Mouse (Mus musculus) heart, adult 2 months (tissue): ENCODE measurements around the gene Colgalt1. TPM values are rescaled to one million over a fixed set of nuclear protein-coding genes. Genes with fewer than 3 reads are reported as not detected.

Source experiments
- DNase-seq, 2 experiments: peaks; one replicate each; pipeline ENCODE4 v3.0.0; 2021
- H3K27ac ChIP-seq: fragments of 200-600 bp; 2 replicates; pipeline ENCODE4 v1.8.1; 2022
- H3K27me3 ChIP-seq: fragments of 200-500 bp; 2 replicates; pipeline ENCODE4 v1.6.1; 2012; ENCODE audit warnings: mild to moderate bottlenecking, low read length, inconsistent platforms, mixed read lengths; ENCODE audit not compliant: control insufficient read depth, insufficient read depth
- H3K36me3 ChIP-seq: fragments of 200-500 bp; 2 replicates; pipeline ENCODE4 v1.6.1; 2012; ENCODE audit warnings: low read length, inconsistent platforms; ENCODE audit not compliant: control insufficient read depth, insufficient read depth
- H3K4me1 ChIP-seq: fragments of 200-500 bp; 2 replicates; pipeline ENCODE4 v1.6.1; 2011; ENCODE audit warnings: low read length; ENCODE audit not compliant: control insufficient read depth, insufficient read depth
- H3K4me3 ChIP-seq: fragments of 200-600 bp; 2 replicates; pipeline ENCODE4 v1.8.1; 2022
- H3K79me2 ChIP-seq: fragments of 200-500 bp; replicated peaks from 2 replicates; pipeline ENCODE4 v1.6.1; 2012; ENCODE audit warnings: mild to moderate bottlenecking, inconsistent platforms, low read length, moderate library complexity, mixed read lengths; ENCODE audit not compliant: control insufficient read depth, insufficient read depth
- H3K9ac ChIP-seq: fragments of 200-500 bp; 2 replicates; pipeline ENCODE4 v1.6.1; 2012; ENCODE audit warnings: low read depth, mild to moderate bottlenecking, control low read depth, inconsistent platforms, low read length, mixed read lengths
- CTCF ChIP-seq: fragments of 200-600 bp; IDR thresholded peaks from 2 replicates; pipeline ENCODE4 v1.8.1; 2022; ENCODE audit warnings: antibody characterized with exemption, mild to moderate bottlenecking, moderate library complexity
- EP300 ChIP-seq: fragments of 200-500 bp; IDR thresholded peaks from 2 replicates; pipeline ENCODE4 v1.6.1; 2011; ENCODE audit warnings: low read depth, low read length, control low read depth; ENCODE audit not compliant: insufficient read depth
- POLR2A ChIP-seq: fragments of 200-500 bp; IDR thresholded peaks from 2 replicates; pipeline ENCODE4 v1.6.1; 2011; ENCODE audit warnings: mild to moderate bottlenecking, low read depth, low read length, control low read depth; ENCODE audit not compliant: insufficient read depth
- WGBS: fragments of 180-500 bp; shearing (Covaris S2); methylation state at CpG from one replicate; pipeline ENCODE4 v1.1.7; 2018; 5-methylcytosine and 5-hydroxymethylcytosine counted together
- intact Hi-C: fragments of 180-260 bp; cut with DNase I; formaldehyde crosslinking; loops from one replicate; pipeline ENCODE4 v1.15.1; 2025
- long read RNA-seq: library from polyadenylated mRNA; stranded (forward); transcript quantifications from one replicate; pipeline ENCODE4 v2.0.0, GENCODE M21; 2021
- polyA plus RNA-seq: library from polyadenylated mRNA; depleted of rRNA; stranded (reverse); fragments of >200 nt; gene quantifications from 2 replicates; pipeline ENCODE4 v1.2.3, GENCODE M21; 2012; rRNA removed
- total RNA-seq, 2 experiments: library from RNA; stranded (reverse); gene quantifications; 2 replicates each; pipeline ENCODE4 v1.2.3; 2021

Gene Colgalt1
- total RNA-seq (10 to 100 TPM; 39.3 to 39.6 TPM), polyA plus RNA-seq (55.8 and 76.6 TPM in 2 replicates)
- long read RNA-seq, transcript Colgalt1-201 (12 exons, 3,207 nt) = major isoform, 64 of 73 reads
- long read RNA-seq, partial matches to known transcripts = 6 of 73 reads
- long read RNA-seq, other reads (novel, unspliced or antisense) = 3 of 73 reads

GRCm38 (mm10) chr8:71610822-71611651 is at the start of gene Colgalt1:
Colgalt1 (plus strand) TSS chr8:71610998.
- H3K27me3 ChIP-seq = no peaks in the 10 kb centered on the region

GRCm38 (mm10) chr8:71561401-71561800 is 49.4 kb upstream of the Colgalt1 start:
- peak; percentile 55 to 72 for DNase-seq
- Histone ChIP-seq H3K79me2 (no peaks in the 10 kb centered on the region), H3K27ac (no peak overlapping the region), H3K27me3 (peaks cover 7% of the 10 kb centered on the region), H3K4me1 (no peaks in the 10 kb centered on the region; the same call in 1 of the 2 replicates), H3K4me3 (no peak overlapping the region), H3K36me3 (no peaks in the 10 kb centered on the region), H3K9ac (no peak overlapping the region)
- intact Hi-C loops = loop anchor here (1.0 kb wide), 3 partner anchors 35 to 99 kb away; no protein-coding TSS in a partner anchor
- whole genome bisulfite sequencing = 4% methylated on average over 15 of the region's 15 CpGs
- peak; percentile 94 for TF ChIP-seq EP300
- TF ChIP-seq POLR2A = no peak
- TF ChIP-seq CTCF = peak; percentile 92

More at GRCm38 (mm10) chr8:71610822-71611651, at the start of gene Colgalt1:
- Histone ChIP-seq H3K4me3 (peak within 1 kb of the TSS; percentile 95), H3K79me2 (no peaks in the 10 kb centered on the region), H3K9ac (peak within 1 kb of the TSS; percentile 86), H3K27ac (peak within 1 kb of the TSS; percentile 94), H3K36me3 (no peaks in the 10 kb centered on the region), H3K4me1 (peaks cover 8% of the 10 kb centered on the region)
- whole genome bisulfite sequencing = under 1% methylated on average over 81 of the region's 82 CpGs
- intact Hi-C loops = loop anchor here (1.0 to 5.0 kb wide), 3 partner anchors 18 to 51 kb away; partner anchors contain the start of gene Pgls
- peak; percentile 65 for TF ChIP-seq POLR2A
- 0 out of 2 replicates have a peak, but pooled peaks have one; percentile 42 for TF ChIP-seq EP300
- TF ChIP-seq CTCF = peak; percentile 60
- peak; percentile 96 to 99 for DNase-seq

GRCm38 (mm10) chr8:71562751-71563150 is 48.0 kb upstream of the Colgalt1 start:
- H3K79me2 ChIP-seq = no peaks in the 10 kb centered on the region
- intact Hi-C loops = no loop called here
- no peaks in the 10 kb centered on the region for H3K36me3 ChIP-seq
- TF ChIP-seq CTCF (no peak; the same call in 1 of the 2 replicates), EP300 (0 out of 2 replicates have a peak, but pooled peaks have one; percentile 10)
- under 1% methylated on average over 33 of the region's 33 CpGs for WGBS
- H3K9ac ChIP-seq = peak overlapping the region; percentile 55
- H3K4me1 ChIP-seq = peaks cover 2% of the 10 kb centered on the region
- DNase-seq = peak; percentile 87 to 91
- peak overlapping the region; percentile 7; the same call in 1 of the 2 replicates for H3K4me3 ChIP-seq
- H3K27ac ChIP-seq = peak overlapping the region; percentile 8; the same call in 1 of the 2 replicates
- peaks cover 7% of the 10 kb centered on the region for H3K27me3 ChIP-seq

GRCm38 (mm10) chr8:71563992-71564391 is 46.8 kb upstream of the Colgalt1 start:
- TF ChIP-seq EP300 = no peak
- TF ChIP-seq POLR2A = no peak
- TF ChIP-seq CTCF = peak; percentile 42
- intact Hi-C loops = no loop called here
- Histone ChIP-seq H3K4me1 (peaks cover 2% of the 10 kb centered on the region), H3K4me3 (no peak overlapping the region), H3K36me3 (no peaks in the 10 kb centered on the region), H3K79me2 (no peaks in the 10 kb centered on the region), H3K27me3 (no peaks in the 10 kb centered on the region; the same call in 1 of the 2 replicates), H3K9ac (no peak overlapping the region), H3K27ac (no peak overlapping the region)
- 93% methylated on average over 4 of the region's 4 CpGs for WGBS
- DNase-seq = no peak

GRCm38 (mm10) chr8:71566501-71566900 is 44.3 kb upstream of the Colgalt1 start, which contains the start of gene Nxnl1:
Nxnl1 (minus strand) TSS chr8:71566601.
- WGBS = 82% methylated on average over 3 of the region's 3 CpGs
- Histone ChIP-seq H3K4me3 (no peak within 1 kb of the TSS), H3K4me1 (peaks cover 2% of the 10 kb centered on the region), H3K27ac (peak within 1 kb of the TSS; percentile 96), H3K79me2 (no peaks in the 10 kb centered on the region; the same call in 1 of the 2 replicates), H3K9ac (no peak within 1 kb of the TSS), H3K36me3 (no peaks in the 10 kb centered on the region), H3K27me3 (no peaks in the 10 kb centered on the region; the same call in 1 of the 2 replicates)
- intact Hi-C loops = no loop called here
- no peak for TF ChIP-seq CTCF
- no peak for TF ChIP-seq POLR2A
- no peak for TF ChIP-seq EP300
- no peak for DNase-seq
